Mouse (Mus musculus) embryonic facial prominence, embryonic 11.5 days (tissue): ENCODE results near the gene Chrm5. TPM values are rescaled to one million over a fixed set of nuclear protein-coding genes. Genes with fewer than 3 reads are reported as not detected.

Experiments used
- ATAC-seq: fragments of 200-750 bp; cut with Nextera tagmentation; replicated peaks from 2 replicates; pipeline ENCODE4 v1.8.0; 2017; ENCODE audit warnings: low read depth; ENCODE audit not compliant: insufficient number of reproducible peaks, low FRiP score, low TSS enrichment
- DNase-seq: peaks from one replicate; pipeline ENCODE4 v3.0.0-alpha.2; 2015; ENCODE audit warnings: low spot score
- H3K27ac ChIP-seq: fragments of 300-500 bp; sonication (generic); replicated peaks from 2 replicates; pipeline ENCODE4 v1.5.1; 2014; ENCODE audit warnings: mild to moderate bottlenecking, low read depth, low read length, control low read depth
- H3K27me3 ChIP-seq: fragments of 300-500 bp; sonication (generic); 2 replicates; pipeline ENCODE4 v1.6.1; 2014; ENCODE audit warnings: mild to moderate bottlenecking, low read length, moderate library complexity, mixed read lengths; ENCODE audit not compliant: control insufficient read depth, insufficient read depth
- H3K36me3 ChIP-seq: fragments of 300-500 bp; sonication (generic); replicated peaks from 2 replicates; pipeline ENCODE4 v1.6.1; 2014; ENCODE audit warnings: low read depth, mild to moderate bottlenecking, low read length, moderate library complexity, mixed read lengths; ENCODE audit not compliant: control insufficient read depth, insufficient read depth
- H3K4me1 ChIP-seq: fragments of 300-500 bp; sonication (generic); 2 replicates; pipeline ENCODE4 v1.6.1; 2014; ENCODE audit warnings: low read length, mixed read lengths; ENCODE audit not compliant: control insufficient read depth, insufficient read depth
- H3K4me2 ChIP-seq: fragments of 300-500 bp; sonication (generic); 2 replicates; pipeline ENCODE4 v1.6.1; 2014; ENCODE audit warnings: low read depth, mild to moderate bottlenecking, control low read depth, low read length, moderate library complexity
- H3K4me3 ChIP-seq: fragments of 300-500 bp; sonication (generic); 2 replicates; pipeline ENCODE4 v1.5.1; 2014; ENCODE audit warnings: low read depth, low read length, control low read depth
- H3K9ac ChIP-seq: fragments of 300-500 bp; sonication (generic); replicated peaks from 2 replicates; pipeline ENCODE4 v1.6.1; 2014; ENCODE audit warnings: mild to moderate bottlenecking, control low read depth, low read length
- H3K9me3 ChIP-seq: fragments of 300-500 bp; sonication (generic); replicated peaks from 2 replicates; pipeline ENCODE4 v1.6.1; 2016; ENCODE audit warnings: mild to moderate bottlenecking, low read length, inconsistent platforms, mixed read lengths; ENCODE audit not compliant: control insufficient read depth
- WGBS: fragments of 180-500 bp; shearing (Covaris S2); extraction: QIAGEN DNeasy Blood & Tissue Kit; methylation state at CpG from one replicate; pipeline ENCODE4 v1.1.7; 2014; 5-methylcytosine and 5-hydroxymethylcytosine counted together
- polyA plus RNA-seq: library from polyadenylated mRNA; unstranded; fragments of >200 nt; fragmentation: Nextera tagmentation; extraction: Ambion mirVana; gene quantifications from 2 replicates; pipeline ENCODE4 v1.2.1, GENCODE M21; 2014

The Chrm5 gene
- polyA plus RNA-seq, 1 experiment from 2014 or later = not detected

GRCm38 (mm10) chr2:112507444-112507843 lies 26.9 kb upstream of the Chrm5 start:
- no peak overlapping the region for H3K27ac ChIP-seq
- no peak overlapping the region for H3K9ac ChIP-seq
- no peak overlapping the region for H3K4me3 ChIP-seq
- no peak for ATAC-seq
- H3K27me3 ChIP-seq = no peaks in the 10 kb centered on the region
- H3K36me3 ChIP-seq = no peaks in the 10 kb centered on the region
- 92% methylated on average over 1 of the region's 1 CpGs for WGBS
- no peak overlapping the region for H3K4me2 ChIP-seq
- DNase-seq = no peak
- H3K9me3 ChIP-seq = no peaks in the 10 kb centered on the region
- no peaks in the 10 kb centered on the region for H3K4me1 ChIP-seq

GRCm38 (mm10) chr2:112506841-112507435 lies 26.4 kb upstream of the Chrm5 start:
- no peak overlapping the region for H3K9ac ChIP-seq
- H3K4me2 ChIP-seq = no peak overlapping the region
- no peaks in the 10 kb centered on the region for H3K4me1 ChIP-seq
- DNase-seq (no peak), ATAC-seq (no peak)
- no peak overlapping the region for H3K4me3 ChIP-seq
- H3K9me3 ChIP-seq = no peaks in the 10 kb centered on the region
- no peak overlapping the region for H3K27ac ChIP-seq
- no peaks in the 10 kb centered on the region for H3K36me3 ChIP-seq
- no peaks in the 10 kb centered on the region for H3K27me3 ChIP-seq
- 76% methylated on average over 5 of the region's 5 CpGs for WGBS

- Histone ChIP-seq H3K9me3 (no peaks in the 10 kb centered on the region), H3K4me3 (no peak overlapping the region), H3K4me1 (no peaks in the 10 kb centered on the region), H3K4me2 (no peak overlapping the region), H3K36me3 (no peaks in the 10 kb centered on the region), H3K27ac (no peak overlapping the region), H3K27me3 (no peaks in the 10 kb centered on the region), H3K9ac (no peak overlapping the region)
- DNase-seq = no peak
- no peak for ATAC-seq
- 88% methylated on average over 6 of the region's 6 CpGs for WGBS
Measured at GRCm38 (mm10) chr2:112503978-112504377, 23.4 kb upstream of the Chrm5 start.

GRCm38 (mm10) chr2:112501209-112501608 lies 20.6 kb upstream of the Chrm5 start:
- DNase-seq (peak; percentile 81), ATAC-seq (peak; percentile 87)
- Histone ChIP-seq H3K4me2 (no peak overlapping the region), H3K27me3 (no peaks in the 10 kb centered on the region), H3K4me1 (no peaks in the 10 kb centered on the region), H3K9me3 (no peaks in the 10 kb centered on the region), H3K9ac (no peak overlapping the region), H3K27ac (no peak overlapping the region), H3K4me3 (no peak overlapping the region), H3K36me3 (no peaks in the 10 kb centered on the region)
- 5% methylated on average over 6 of the region's 6 CpGs for WGBS

- DNase-seq = no peak
- WGBS = 70% methylated on average over 7 of the region's 7 CpGs
Measured at GRCm38 (mm10) chr2:112497851-112498250, 17.3 kb upstream of the Chrm5 start.

GRCm38 (mm10) chr2:112493539-112494260 lies 13.1 kb upstream of the Chrm5 start:
- no peaks in the 10 kb centered on the region for H3K36me3 ChIP-seq
- H3K4me3 ChIP-seq = peak overlapping the region; percentile 71
- peak overlapping the region; percentile 75 for H3K4me2 ChIP-seq
- no peaks in the 10 kb centered on the region for H3K9me3 ChIP-seq
- no peaks in the 10 kb centered on the region for H3K27me3 ChIP-seq
- H3K9ac ChIP-seq = peak overlapping the region; percentile 99
- DNase-seq (peak; percentile 14), ATAC-seq (no peak; the same call in 1 of the 2 replicates)
- no peaks in the 10 kb centered on the region; the same call in 1 of the 2 replicates for H3K4me1 ChIP-seq
- WGBS = 42% methylated on average over 11 of the region's 11 CpGs
- H3K27ac ChIP-seq = peak overlapping the region; percentile 99

More at GRCm38 (mm10) chr2:112497851-112498250, 17.3 kb upstream of the Chrm5 start:
- Histone ChIP-seq H3K27ac (no peak overlapping the region), H3K4me2 (no peak overlapping the region), H3K9ac (no peak overlapping the region), H3K36me3 (no peaks in the 10 kb centered on the region), H3K9me3 (no peaks in the 10 kb centered on the region), H3K27me3 (no peaks in the 10 kb centered on the region), H3K4me3 (no peak overlapping the region), H3K4me1 (no peaks in the 10 kb centered on the region; the same call in 1 of the 2 replicates)
- no peak for ATAC-seq

- peak within 1 kb of the TSS; percentile 75 for H3K4me2 ChIP-seq
- peak within 1 kb of the TSS; percentile 99 for H3K27ac ChIP-seq
- H3K36me3 ChIP-seq = no peaks in the 10 kb centered on the region
- ATAC-seq (peak; percentile 94), DNase-seq (peak; percentile 85)
- H3K4me3 ChIP-seq = peak within 1 kb of the TSS; percentile 71
- no peaks in the 10 kb centered on the region for H3K9me3 ChIP-seq
- WGBS = under 1% methylated on average over 68 of the region's 87 CpGs
- peak within 1 kb of the TSS; percentile 99 for H3K9ac ChIP-seq
- no peaks in the 10 kb centered on the region for H3K27me3 ChIP-seq
- H3K4me1 ChIP-seq = no peaks in the 10 kb centered on the region; the same call in 1 of the 2 replicates
Measured at GRCm38 (mm10) chr2:112492856-112493538, 12.4 kb upstream of the Chrm5 start, which contains the start of gene Aven. Gene Aven (plus strand): TSS chr2:112492964.
